7 mouse cellular contexts compared by ENCODE assay signal in genomic region chr6:86849692-86850445, GRCm38 (mm10). TPM values are rescaled to one million over a fixed set of nuclear protein-coding genes. Genes with fewer than 3 reads are reported as not detected.
DNase-seq lines count a peak whose midpoint lies in the region; ATAC-seq lines count a peak whose summit lies in the region.

No protein-coding gene starts in this region.

- peak overlapping the region; percentile 96 for H3K9ac ChIP-seq in heart, embryonic 11.5 days (ENCODE audit: low read depth, low read length)

- DNase-seq in A20 (ENCODE audit: low read depth, low spot score) (peak; percentile 58), ES-CJ7 (ENCODE audit: low read depth, low spot score) (peak; percentile 30)
- DNase-seq in embryo, embryonic 10.5 days (ENCODE audit: low spot score): peak; percentile 66
- DNase-seq in kidney, postnatal 10 days: peak; percentile 71
- peak; percentile 55 for DNase-seq in lung, postnatal 14 days
- peak; percentile 64 for DNase-seq in right cerebral cortex, postnatal 4 days

- H3K36me3 ChIP-seq in heart, embryonic 11.5 days (ENCODE audit: control insufficient read depth, insufficient read depth, low read length): no peaks in the 10 kb centered on the region

- peak overlapping the region; percentile 90 for H3K4me3 ChIP-seq in heart, embryonic 11.5 days (ENCODE audit: low read depth, low read length)

- no peaks in the 10 kb centered on the region for H3K27me3 ChIP-seq in heart, embryonic 11.5 days (ENCODE audit: control insufficient read depth, insufficient read depth, low read length)

- peaks cover 42% of the 10 kb centered on the region for H3K4me1 ChIP-seq in heart, embryonic 11.5 days (ENCODE audit: control insufficient read depth, insufficient read depth, low read length)

- ATAC-seq in heart, embryonic 11.5 days (replicated peaks; ENCODE audit: insufficient number of reproducible peaks, low FRiP score, low TSS enrichment): peak; percentile 32

- no peaks in the 10 kb centered on the region for H3K9me3 ChIP-seq in heart, embryonic 11.5 days (replicated peaks; ENCODE audit: control insufficient read depth, low read length)

- peak overlapping the region; percentile 98 for H3K27ac ChIP-seq in heart, embryonic 11.5 days (ENCODE audit: low read depth, low read length)

- WGBS in heart, embryonic 11.5 days (ENCODE audit: insufficient replicate concordance): 0% methylated on average over 36 of the region's 36 CpGs

- peak overlapping the region; percentile 79 for H3K4me2 ChIP-seq in heart, embryonic 11.5 days

RNA-seq across cellular contexts. Expression of gene Aak1, which starts 0.6 kb away (rescaled TPM):
- polyA plus RNA-seq in heart, embryonic 11.5 days (2014; fragmentation: Nextera tagmentation; extraction: Ambion mirVana): 23.0 and 24.3 TPM in 2 replicates

RNA-seq across cellular contexts. Expression of gene Anxa4, which starts 56.5 kb away (rescaled TPM):
- polyA plus RNA-seq in heart, embryonic 11.5 days (2014; fragmentation: Nextera tagmentation; extraction: Ambion mirVana): 13.0 and 13.7 TPM in 2 replicates

Comparison
In these comparisons a context has a peak if more than half of its experiments do, and no peak if none do; other contexts are left out.
1. Peak in every context shown above with its lines: DNase-seq, ATAC-seq, H3K4me3 ChIP-seq and H3K27ac ChIP-seq.